Mouse (Mus musculus): ENCODE results near the gene Lrrc45. TPM values are rescaled to one million over a fixed set of nuclear protein-coding genes. Genes with fewer than 3 reads are reported as not detected.
A peak's percentile ranks its signal among the peaks of the same experiment; 100 is the strongest.
"Not testable (repeated sequence)": the region's sequence is repeated elsewhere in the genome, so short reads cannot be mapped to it uniquely, and the experiment has no call there.

The Lrrc45 gene
- polyA plus RNA-seq, 1 experiment from 2014 or later, result 57.7 TPM

DNA sequence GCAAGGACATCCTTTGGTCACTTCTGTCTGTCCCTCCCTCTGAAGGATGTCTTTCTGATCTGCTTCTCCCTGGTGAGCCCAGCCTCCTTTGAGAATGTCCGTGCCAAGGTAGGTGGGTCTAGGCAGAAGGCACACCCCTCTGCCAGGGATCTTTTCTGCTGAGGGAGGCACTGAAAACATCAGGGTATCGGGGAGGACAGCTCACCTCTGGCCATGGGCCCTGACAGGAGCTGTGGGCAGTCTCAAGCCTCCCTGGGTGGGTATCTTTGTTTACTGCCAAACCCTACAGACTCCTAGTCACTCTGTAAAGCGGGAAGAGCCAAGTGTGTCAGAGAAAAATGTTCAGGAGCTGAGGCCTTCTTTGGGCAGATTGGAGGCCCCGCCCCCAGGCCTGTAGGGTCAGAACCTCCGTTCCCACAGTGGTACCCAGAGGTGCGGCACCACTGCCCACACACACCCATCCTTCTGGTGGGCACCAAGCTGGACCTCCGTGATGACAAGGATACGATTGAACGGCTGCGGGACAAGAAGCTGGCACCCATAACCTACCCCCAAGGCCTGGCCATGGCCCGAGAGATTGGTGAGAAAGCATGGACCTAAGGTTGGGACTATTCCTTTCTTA lies 9.1 kb downstream of the Lrrc45 start:
- DNase-seq (ENCODE audit: low spot score), result no peak
- Histone ChIP-seq H3K27ac (no peak overlapping the region), H3K36me3 (peaks cover 34% of the 10 kb centered on the region), H3K9me3 (no peaks in the 10 kb centered on the region), H3K27me3 (ENCODE audit: insufficient read depth, poor library complexity, severe bottlenecking) (peaks cover 51% of the 10 kb centered on the region), H3K4me1 (replicated peaks) (peaks cover 39% of the 10 kb centered on the region), H3K4me3 (no peak overlapping the region)
- 89% methylated on average over 11 of the region's 11 CpGs for WGBS

- no peak overlapping the region for H3K27ac ChIP-seq
- peaks cover 27% of the 10 kb centered on the region for H3K36me3 ChIP-seq
- no peak overlapping the region for H3K4me3 ChIP-seq
- H3K4me1 ChIP-seq (replicated peaks), result peaks cover 40% of the 10 kb centered on the region
- 79% methylated on average over 7 of the region's 7 CpGs for WGBS
- H3K27me3 ChIP-seq (ENCODE audit: insufficient read depth, poor library complexity, severe bottlenecking), result peaks cover 58% of the 10 kb centered on the region
- DNase-seq (ENCODE audit: low spot score), result no peak
- H3K9me3 ChIP-seq, result no peaks in the 10 kb centered on the region
Observed at GRCm38 (mm10) chr11:120723509-120723908, 9.8 kb downstream of the Lrrc45 start.

- Histone ChIP-seq H3K27ac (peak overlapping the region; percentile 66), H3K4me1 (replicated peaks) (peaks cover 38% of the 10 kb centered on the region), H3K4me3 (peak overlapping the region; percentile 68), H3K36me3 (0 out of 2 replicates have a peak, but pooled peaks cover 9% of the 10 kb centered on the region), H3K27me3 (ENCODE audit: insufficient read depth, poor library complexity, severe bottlenecking) (peaks cover 71% of the 10 kb centered on the region), H3K9me3 (no peaks in the 10 kb centered on the region)
- WGBS, result 15% methylated on average over 36 of the region's 36 CpGs
- DNase-seq (ENCODE audit: low spot score), result no peak
Observed at GRCm38 (mm10) chr11:120726243-120727168, 12.8 kb downstream of the Lrrc45 start.

DNA sequence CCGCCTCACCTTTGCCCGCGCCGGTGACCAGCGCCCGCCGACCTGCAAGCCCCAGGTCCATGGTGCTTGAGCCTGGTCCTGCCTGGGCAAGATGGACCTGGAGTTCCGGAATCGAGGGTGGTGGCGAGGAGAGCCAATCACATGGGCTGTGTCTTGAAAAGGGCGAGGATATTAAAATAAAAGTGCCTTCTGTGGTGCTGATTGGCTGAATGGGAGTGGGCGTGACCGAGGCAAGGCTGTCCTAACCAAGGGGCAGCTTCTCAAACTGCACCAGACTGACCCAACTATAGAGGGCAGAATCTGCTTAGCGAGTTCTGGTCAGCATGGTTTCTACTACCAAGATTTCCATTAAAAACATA lies 13.4 kb downstream of the Lrrc45 start, which contains the start of gene Dcxr:
TSS of gene Dcxr (minus strand) at position 113 of the 359 bp plus-strand sequence.
- Histone ChIP-seq H3K4me3 (peak within 1 kb of the TSS; percentile 68), H3K27ac (peak within 1 kb of the TSS; percentile 66), H3K4me1 (replicated peaks) (peaks cover 32% of the 10 kb centered on the region), H3K27me3 (ENCODE audit: insufficient read depth, poor library complexity, severe bottlenecking) (peaks cover 69% of the 10 kb centered on the region), H3K36me3 (0 out of 2 replicates have a peak, but pooled peaks cover 9% of the 10 kb centered on the region), H3K9me3 (no peaks in the 10 kb centered on the region)
- under 1% methylated on average over 14 of the region's 14 CpGs for WGBS
- peak; percentile 90 for DNase-seq (ENCODE audit: low spot score)

GRCm38 (mm10) chr11:120727564-120727963 lies 13.8 kb downstream of the Lrrc45 start:
- no peaks in the 10 kb centered on the region for H3K9me3 ChIP-seq
- peaks cover 65% of the 10 kb centered on the region for H3K27me3 ChIP-seq (ENCODE audit: insufficient read depth, poor library complexity, severe bottlenecking)
- 0 out of 2 replicates have a peak, but pooled peaks cover 9% of the 10 kb centered on the region for H3K36me3 ChIP-seq
- H3K4me3 ChIP-seq, result peak overlapping the region; percentile 68; the same call in 1 of the 2 replicates
- WGBS, result 62% methylated on average over 12 of the region's 12 CpGs
- H3K4me1 ChIP-seq (replicated peaks), result peaks cover 28% of the 10 kb centered on the region
- no peak overlapping the region for H3K27ac ChIP-seq
- DNase-seq (ENCODE audit: low spot score), result no peak

DNA sequence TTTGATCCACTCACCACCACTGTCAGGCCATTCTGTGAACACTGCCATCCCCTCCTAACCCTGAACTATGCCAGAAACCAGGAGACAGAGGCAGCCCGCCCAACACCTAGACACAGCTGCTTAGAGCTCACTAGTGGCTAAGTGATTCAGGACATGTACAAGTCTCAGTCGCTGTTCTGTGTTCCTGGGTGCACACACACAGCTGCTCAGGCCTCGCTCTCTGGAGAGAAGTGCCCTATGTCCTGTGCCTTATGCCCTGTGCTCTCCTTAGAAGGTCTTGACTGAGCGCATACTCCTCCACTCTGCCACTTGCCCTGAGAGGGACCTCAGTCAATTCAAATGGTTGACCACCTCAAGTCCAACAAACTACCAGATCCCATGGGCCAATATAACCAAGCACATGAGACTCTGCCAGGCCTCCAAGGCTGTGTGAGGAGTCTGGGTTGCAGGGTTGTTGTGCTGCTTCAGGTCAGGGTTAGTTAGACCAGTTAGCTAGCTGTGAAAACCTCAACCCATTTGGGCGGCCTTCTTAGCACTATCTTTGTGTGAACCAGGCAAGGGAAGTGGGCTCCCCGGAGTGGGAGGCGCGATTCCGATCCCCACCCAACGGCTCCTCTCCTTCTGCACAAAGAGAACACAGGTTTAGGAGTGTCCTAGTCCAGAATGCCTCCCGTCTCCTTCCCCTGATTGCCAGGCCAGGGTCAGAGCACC lies 15.0 kb downstream of the Lrrc45 start:
- DNase-seq (ENCODE audit: low spot score), result no peak
- peaks cover 26% of the 10 kb centered on the region for H3K4me1 ChIP-seq (replicated peaks)
- H3K27me3 ChIP-seq (ENCODE audit: insufficient read depth, poor library complexity, severe bottlenecking), result peaks cover 58% of the 10 kb centered on the region
- peak overlapping the region; percentile 64 for H3K27ac ChIP-seq
- 0 out of 2 replicates have a peak, but pooled peaks cover 5% of the 10 kb centered on the region for H3K36me3 ChIP-seq
- H3K4me3 ChIP-seq, result peak overlapping the region; percentile 36
- H3K9me3 ChIP-seq, result no peaks in the 10 kb centered on the region
- WGBS, result 70% methylated on average over 11 of the region's 11 CpGs

- H3K36me3 ChIP-seq, H3K9me3 ChIP-seq: not testable (repeated sequence)
- H3K27ac ChIP-seq, result peak overlapping the region; percentile 64
- H3K27me3 ChIP-seq (ENCODE audit: insufficient read depth, poor library complexity, severe bottlenecking), result peaks cover 57% of the 10 kb centered on the region
- peaks cover 26% of the 10 kb centered on the region for H3K4me1 ChIP-seq (replicated peaks)
- WGBS, result 2% methylated on average over 17 of the region's 21 CpGs
- peak; percentile 56 for DNase-seq (ENCODE audit: low spot score)
- H3K4me3 ChIP-seq, result peak overlapping the region; percentile 36
Observed at GRCm38 (mm10) chr11:120729432-120730050, 15.8 kb downstream of the Lrrc45 start.

- DNase-seq (ENCODE audit: low spot score), result no peak
- Histone ChIP-seq H3K27ac (no peak overlapping the region), H3K27me3 (ENCODE audit: insufficient read depth, poor library complexity, severe bottlenecking) (peaks cover 51% of the 10 kb centered on the region), H3K36me3 (0 out of 2 replicates have a peak, but pooled peaks cover 2% of the 10 kb centered on the region), H3K4me1 (replicated peaks) (peaks cover 26% of the 10 kb centered on the region), H3K4me3 (no peak overlapping the region), H3K9me3 (no peaks in the 10 kb centered on the region)
- 87% methylated on average over 10 of the region's 10 CpGs for WGBS
Observed at GRCm38 (mm10) chr11:120730331-120730870, 16.7 kb downstream of the Lrrc45 start.

- H3K36me3 ChIP-seq, result no peaks in the 10 kb centered on the region
- no peak for DNase-seq (ENCODE audit: low spot score)
- no peak overlapping the region for H3K4me3 ChIP-seq
- 97% methylated on average over 1 of the region's 1 CpGs for WGBS
- H3K9me3 ChIP-seq, result no peaks in the 10 kb centered on the region
- no peak overlapping the region for H3K27ac ChIP-seq
- H3K4me1 ChIP-seq (replicated peaks), result peaks cover 21% of the 10 kb centered on the region
- peaks cover 41% of the 10 kb centered on the region for H3K27me3 ChIP-seq (ENCODE audit: insufficient read depth, poor library complexity, severe bottlenecking)
Observed at GRCm38 (mm10) chr11:120731395-120731794, 17.7 kb downstream of the Lrrc45 start.

DNA sequence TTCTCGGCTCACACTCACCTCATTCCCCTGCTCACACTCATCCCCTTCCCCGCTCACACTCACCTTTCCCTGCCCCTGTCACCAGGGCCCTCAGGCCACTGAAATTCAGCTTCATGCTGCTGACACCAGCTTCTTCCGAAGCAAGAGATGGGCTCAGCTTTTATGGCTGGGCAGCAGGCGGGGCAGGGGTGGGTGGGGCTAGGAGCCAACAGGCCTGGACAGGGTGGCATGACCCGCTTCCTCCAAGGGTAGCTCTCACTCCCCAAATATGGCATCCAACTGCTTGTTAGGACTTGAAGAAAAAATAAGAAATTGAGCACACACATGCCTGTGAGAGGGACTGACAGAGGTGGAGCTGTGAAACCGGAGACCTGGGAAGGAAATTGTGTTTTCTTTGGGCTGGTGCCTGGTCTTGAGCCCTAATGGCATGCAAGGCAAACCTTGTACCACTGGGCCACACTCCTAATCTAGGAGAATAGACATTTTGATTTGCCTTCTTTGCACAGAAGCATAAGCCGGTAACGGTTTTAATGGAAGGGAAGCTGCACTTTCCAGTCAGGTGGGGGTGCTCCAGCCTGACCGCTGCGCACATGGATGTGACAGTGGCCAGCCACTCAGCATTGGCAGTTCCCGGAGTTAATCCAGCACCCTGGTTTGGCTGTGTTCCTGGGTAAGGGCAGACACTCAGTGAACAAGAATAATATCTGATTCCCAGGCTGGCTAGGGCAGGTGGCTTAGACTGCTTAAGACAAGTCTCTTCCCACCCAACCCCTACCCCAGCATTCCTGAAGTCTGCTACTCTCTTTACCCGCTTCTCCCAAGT lies 18.3 kb downstream of the Lrrc45 start, which contains the start of gene Cbr2:
TSS of gene Cbr2 (minus strand) at position 257 of the 823 bp plus-strand sequence.
- no peak within 1 kb of the TSS for H3K27ac ChIP-seq
- H3K36me3 ChIP-seq, result no peaks in the 10 kb centered on the region
- H3K4me1 ChIP-seq (replicated peaks), result peaks cover 15% of the 10 kb centered on the region
- H3K4me3 ChIP-seq, result no peak within 1 kb of the TSS
- DNase-seq (ENCODE audit: low spot score), result no peak
- 81% methylated on average over 12 of the region's 12 CpGs for WGBS
- no peaks in the 10 kb centered on the region for H3K9me3 ChIP-seq
- H3K27me3 ChIP-seq (ENCODE audit: insufficient read depth, poor library complexity, severe bottlenecking), result peaks cover 39% of the 10 kb centered on the region

DNA sequence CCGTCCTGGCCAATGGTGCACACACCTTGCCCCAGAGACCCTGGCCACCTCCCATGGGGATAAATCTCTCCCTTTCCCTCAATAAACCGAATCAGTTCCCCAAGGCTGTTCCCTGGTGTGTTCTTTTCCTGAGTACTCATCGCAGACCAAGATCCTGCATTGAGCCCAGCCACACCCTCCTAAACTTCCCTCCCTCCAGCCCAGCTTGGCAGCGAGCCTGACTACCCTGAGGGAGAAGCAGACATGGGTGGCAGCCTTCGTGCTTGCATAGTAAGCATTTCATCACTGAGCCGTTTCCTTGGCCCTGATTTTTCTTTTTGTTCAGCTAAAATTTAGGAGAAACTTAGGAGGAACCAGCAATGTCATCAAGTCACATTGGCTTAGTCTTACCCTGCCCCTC lies 19.8 kb downstream of the Lrrc45 start:
- Histone ChIP-seq H3K9me3 (no peaks in the 10 kb centered on the region), H3K4me1 (replicated peaks) (peaks cover 10% of the 10 kb centered on the region), H3K27ac (no peak overlapping the region), H3K36me3 (no peaks in the 10 kb centered on the region), H3K27me3 (ENCODE audit: insufficient read depth, poor library complexity, severe bottlenecking) (peaks cover 32% of the 10 kb centered on the region), H3K4me3 (no peak overlapping the region)
- WGBS, result 63% methylated on average over 6 of the region's 6 CpGs
- DNase-seq (ENCODE audit: low spot score), result no peak
